Mouse (Mus musculus): ENCODE data around the gene Tldc1.
A peak's percentile ranks its signal among the peaks of the same experiment; 100 is the strongest.

The Tldc1 gene

GRCm38 (mm10) chr8:119719011-119719501, 59.2 kb downstream of the Tldc1 start:
- no peak for DNase-seq (ENCODE audit: low spot score)

GRCm38 (mm10) chr8:119717765-119718164, 60.5 kb downstream of the Tldc1 start:
- no peak for DNase-seq (ENCODE audit: low spot score)

GRCm38 (mm10) chr8:119716730-119717299, 61.4 kb downstream of the Tldc1 start:
- DNase-seq (ENCODE audit: low spot score), result no peak

GRCm38 (mm10) chr8:119715221-119715620, 63.0 kb downstream of the Tldc1 start:
- DNase-seq (ENCODE audit: low spot score), result peak; percentile 71

DNA sequence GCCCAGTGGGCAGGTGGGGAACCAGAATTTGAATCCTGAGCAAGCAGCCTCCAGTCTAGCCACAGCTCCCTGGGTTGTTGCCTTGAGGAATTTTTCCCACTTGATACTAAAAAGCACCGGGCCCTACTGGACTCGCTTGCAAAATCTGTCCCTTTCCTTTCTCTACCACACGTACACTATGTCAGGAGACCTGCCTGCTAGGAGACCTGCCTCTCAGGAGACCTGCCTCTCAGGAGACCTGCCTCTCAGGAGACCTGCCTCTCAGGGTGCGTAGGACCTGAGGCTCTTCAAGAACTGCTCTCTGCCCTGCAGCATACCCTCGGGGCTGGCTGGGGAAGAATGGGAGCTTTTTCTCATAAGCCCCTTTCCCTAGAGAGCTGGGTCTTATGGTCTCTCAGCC, 64.8 kb downstream of the Tldc1 start:
- DNase-seq (ENCODE audit: low spot score), result no peak

DNA sequence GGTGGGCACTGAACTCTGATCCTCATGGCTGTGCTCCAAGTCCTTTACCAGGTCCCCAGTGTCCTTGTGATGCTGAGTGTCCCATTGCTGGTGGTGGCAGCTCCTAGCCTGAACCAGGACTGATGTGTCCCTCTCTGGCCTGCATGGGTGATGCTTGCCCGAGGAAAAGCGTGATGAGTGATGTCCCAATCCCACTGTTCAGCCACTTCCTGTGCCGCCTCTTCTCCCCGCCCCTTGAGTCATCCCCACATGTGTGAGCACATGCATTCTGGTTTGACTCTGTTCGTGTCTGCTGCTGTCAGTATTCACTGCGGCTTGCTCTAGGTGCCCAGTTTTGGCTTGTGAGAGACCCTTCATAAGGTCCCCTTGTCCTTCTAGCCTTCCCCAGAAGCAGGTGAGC, 66.0 kb downstream of the Tldc1 start:
- DNase-seq (ENCODE audit: low spot score), result no peak

Data from ovary, adult 18-20 months (tissue).